Mouse (Mus musculus) cerebellum, adult 9-11 months (tissue): Measurements from ENCODE around the gene Fam19a1.
A peak's percentile ranks its signal among the peaks of the same experiment; 100 is the strongest.
"Not testable (repeated sequence)": the region's sequence is repeated elsewhere in the genome, so short reads cannot be mapped to it uniquely, and the experiment has no call there.

ENCODE experiments used
- DNase-seq: peaks from one replicate; pipeline ENCODE4 v3.0.0; 2022

The Fam19a1 gene

GRCm38 (mm10) chr6:96112854-96113253 lies at the start of gene Fam19a1:
Gene Fam19a1 (plus strand): TSS chr6:96113154.
- DNase-seq: no peak

- DNase-seq: no peak
These were observed 41.9 kb upstream of the Fam19a1 start for GRCm38 (mm10) chr6:96071080-96071479.

DNA sequence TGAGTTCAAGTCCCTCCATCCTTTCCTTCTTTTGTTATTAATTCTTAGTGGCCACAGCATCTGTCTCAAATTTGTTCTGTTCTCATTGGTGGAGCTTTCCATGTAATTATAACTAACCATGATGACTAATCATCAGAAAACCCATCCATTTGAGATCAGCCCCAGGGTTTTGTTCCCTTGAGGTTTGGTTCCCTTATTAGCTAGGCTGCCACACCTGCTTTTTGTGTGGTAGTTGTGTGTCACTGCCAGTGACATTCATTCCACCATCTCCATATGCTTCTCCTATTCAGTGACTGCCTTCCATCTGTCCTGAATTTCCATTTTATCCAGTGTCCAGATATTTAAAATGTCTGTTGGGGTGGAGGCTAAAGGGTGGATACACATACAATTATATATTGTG lies 41.4 kb upstream of the Fam19a1 start:
- DNase-seq: no peak

- DNase-seq: no peak
These were observed 23.0 kb upstream of the Fam19a1 start for GRCm38 (mm10) chr6:96089961-96090360.

DNA sequence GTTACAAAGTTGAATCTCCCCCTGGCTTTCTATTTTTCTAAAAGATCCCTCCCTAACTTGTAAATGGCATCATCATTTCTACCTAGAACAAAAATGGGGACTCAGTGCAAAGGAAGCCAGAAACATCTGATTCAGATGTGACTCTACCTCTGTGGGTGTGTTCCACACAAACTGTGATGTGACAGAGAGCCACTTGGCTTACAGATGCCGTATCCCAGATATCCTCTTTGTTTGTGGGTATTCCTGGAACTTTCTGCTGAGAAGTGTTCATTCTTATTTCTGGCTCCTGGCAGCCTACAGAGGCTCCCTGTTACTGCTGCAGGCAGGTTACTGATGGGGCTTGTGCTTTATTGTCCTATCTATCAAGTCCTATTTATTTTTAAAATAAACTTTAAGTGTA lies 19.2 kb upstream of the Fam19a1 start:
- no peak for DNase-seq

DNA sequence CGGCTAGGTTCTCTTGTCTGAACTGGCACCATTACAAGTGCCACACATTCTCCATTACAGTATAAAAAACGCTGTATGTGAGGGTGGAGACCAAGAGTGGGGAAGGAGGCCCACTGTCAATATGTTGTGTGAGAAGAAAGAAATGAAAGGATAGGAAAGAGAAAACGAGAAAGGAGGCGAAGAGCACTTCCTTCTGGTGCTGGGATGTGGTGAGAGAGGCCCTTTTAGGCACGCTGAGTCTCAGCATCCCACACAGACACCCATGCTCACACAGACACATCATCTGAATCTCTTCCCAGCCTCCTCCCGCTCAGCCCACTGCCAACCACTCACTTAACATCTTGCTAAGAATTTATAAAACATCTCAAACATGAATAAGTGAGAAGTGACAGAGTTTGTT lies 14.7 kb upstream of the Fam19a1 start:
- no peak for DNase-seq

- no peak for DNase-seq
These were observed 1.3 kb upstream of the Fam19a1 start for GRCm38 (mm10) chr6:96111656-96112055.

- no peak for DNase-seq
These were observed 1.2 kb downstream of the Fam19a1 start for GRCm38 (mm10) chr6:96114151-96114550.

DNA sequence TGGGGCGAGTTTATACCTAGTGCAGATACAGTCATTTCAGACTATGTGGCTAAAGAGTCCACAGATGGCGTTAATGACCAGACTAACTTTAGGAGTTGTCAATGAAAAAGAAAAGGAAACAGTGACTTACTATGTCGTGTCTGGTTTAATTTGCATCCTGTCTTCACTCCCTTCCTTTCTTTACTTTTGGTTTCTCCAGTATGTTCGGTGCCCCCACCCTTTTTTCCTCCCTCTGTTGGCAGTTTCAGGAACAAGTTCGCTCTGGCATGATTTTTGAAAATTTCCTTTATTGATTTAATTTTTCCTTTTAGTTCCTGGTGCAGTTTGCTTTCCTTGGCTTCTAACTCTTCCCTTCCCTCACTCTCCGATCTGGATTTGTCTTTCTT lies 3.2 kb downstream of the Fam19a1 start:
- no peak for DNase-seq

- DNase-seq: no peak
These were observed 3.7 kb downstream of the Fam19a1 start for GRCm38 (mm10) chr6:96116534-96117272.

DNA sequence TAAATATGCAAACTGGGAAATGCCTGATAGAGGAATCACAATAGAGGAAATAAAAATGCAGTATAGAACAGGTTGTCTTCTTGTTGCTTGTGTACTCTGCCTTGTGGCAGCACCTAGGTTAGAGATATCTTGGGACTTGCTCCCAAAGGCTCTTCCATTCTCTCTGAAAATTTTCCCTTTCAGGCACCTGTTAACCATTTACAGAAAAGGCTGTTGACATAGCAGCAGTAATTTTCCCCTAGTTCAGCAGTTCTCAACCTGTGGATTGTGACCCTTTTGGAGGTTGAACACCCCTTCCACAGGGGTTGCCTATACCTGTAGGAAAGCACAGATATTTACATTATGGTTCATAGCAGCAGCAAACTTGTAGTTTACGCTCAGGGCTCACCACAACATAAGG lies 30.4 kb downstream of the Fam19a1 start:
- no peak for DNase-seq

DNA sequence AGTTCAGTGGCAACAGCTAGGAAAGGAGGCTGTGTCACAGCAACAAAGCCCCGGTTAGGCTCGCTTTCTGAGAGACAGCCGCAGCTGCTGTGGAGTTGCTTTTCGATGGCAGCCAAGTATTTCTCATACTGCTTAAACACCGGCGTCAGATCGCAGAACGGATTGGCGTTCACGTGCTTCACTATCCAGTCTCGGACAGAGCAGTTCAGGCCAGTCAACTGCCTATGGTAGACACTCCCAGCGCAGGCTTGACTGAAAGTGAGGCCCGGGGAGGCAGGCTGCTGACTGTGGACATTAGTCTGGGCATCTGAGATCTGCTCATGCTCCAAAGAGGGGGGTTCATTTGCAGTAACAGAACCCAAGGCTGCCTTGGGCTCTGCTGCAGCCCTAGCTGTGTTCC lies 52.4 kb downstream of the Fam19a1 start:
- no peak for DNase-seq

GRCm38 (mm10) chr6:96165818-96166379 lies 52.9 kb downstream of the Fam19a1 start, which contains the start of gene 1700123L14Rik:
Gene 1700123L14Rik (minus strand): TSS chr6:96166243.
- DNase-seq: peak; percentile 11

GRCm38 (mm10) chr6:96167031-96167430 lies 54.1 kb downstream of the Fam19a1 start:
- DNase-seq: no peak

GRCm38 (mm10) chr6:96173681-96174080 lies 60.7 kb downstream of the Fam19a1 start:
- no peak for DNase-seq

- no peak for DNase-seq
These were observed 65.6 kb downstream of the Fam19a1 start for GRCm38 (mm10) chr6:96178530-96178929.

GRCm38 (mm10) chr6:96183392-96183791 lies 70.4 kb downstream of the Fam19a1 start:
- DNase-seq: no peak

GRCm38 (mm10) chr6:96186517-96186916 lies 73.6 kb downstream of the Fam19a1 start:
- DNase-seq: no peak

DNA sequence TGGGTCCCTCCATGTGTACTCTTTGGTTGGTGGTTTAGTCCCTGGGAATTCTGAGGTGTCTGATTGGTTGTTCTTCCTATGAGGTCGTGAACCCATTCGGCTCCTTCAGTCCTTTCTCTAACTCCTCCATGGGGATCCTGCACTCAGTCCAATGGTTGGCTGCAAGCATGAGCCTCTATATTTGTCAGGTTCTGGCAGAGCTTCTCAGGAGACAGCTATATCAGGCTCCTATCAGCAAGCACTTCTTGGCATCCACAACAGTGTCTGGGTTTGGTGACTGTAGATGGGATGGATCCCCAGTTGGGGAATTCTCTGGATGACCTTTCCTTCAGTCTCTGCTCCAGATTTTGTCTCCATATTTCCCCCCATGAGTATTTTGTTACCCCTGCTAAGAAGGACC lies 86.0 kb downstream of the Fam19a1 start:
- DNase-seq: not testable (repeated sequence)

- no peak for DNase-seq
These were observed 92.4 kb downstream of the Fam19a1 start for GRCm38 (mm10) chr6:96205395-96205794.

DNA sequence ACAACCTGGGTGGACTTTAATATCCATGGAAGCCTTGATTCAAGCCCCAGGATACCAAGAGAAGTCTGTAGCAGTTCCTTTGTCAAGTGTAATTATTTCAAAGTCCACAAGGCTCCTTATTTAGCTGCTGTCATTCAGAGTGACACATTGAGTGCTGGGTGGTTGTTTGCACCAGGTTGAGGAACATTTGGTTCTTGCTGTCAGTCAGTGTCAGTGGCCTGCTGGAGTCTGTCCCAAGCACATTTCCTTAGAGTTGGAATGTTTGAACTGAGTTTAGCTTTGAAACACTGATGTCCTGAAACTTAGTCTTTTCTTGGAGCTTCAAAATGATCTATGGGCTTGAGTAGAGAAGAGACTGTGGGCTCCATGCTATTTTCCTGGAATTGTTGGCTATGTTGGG lies 121.9 kb downstream of the Fam19a1 start:
- DNase-seq: no peak

GRCm38 (mm10) chr6:96244320-96244719 lies 131.4 kb downstream of the Fam19a1 start:
- no peak for DNase-seq

- DNase-seq: no peak
These were observed 139.0 kb downstream of the Fam19a1 start for GRCm38 (mm10) chr6:96252001-96252400.

DNA sequence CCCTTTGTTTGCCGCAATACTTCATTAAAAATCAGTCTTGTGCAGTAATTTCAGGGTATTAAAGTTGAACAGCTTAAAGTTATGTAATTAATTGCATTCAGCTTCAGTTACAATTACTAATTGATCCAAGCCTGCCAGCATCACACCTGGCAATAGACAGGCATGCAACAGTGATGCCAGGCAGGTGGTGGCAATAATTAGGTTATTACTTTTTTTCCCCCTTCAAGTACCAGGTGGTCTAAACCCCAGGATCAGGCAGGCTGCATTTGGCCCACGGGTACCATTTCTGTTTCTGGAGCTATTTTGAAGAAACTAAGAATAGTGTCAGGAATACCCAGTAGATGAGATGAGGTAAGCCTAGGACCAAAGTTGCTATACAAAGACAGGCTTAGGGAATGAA lies 141.9 kb downstream of the Fam19a1 start:
- peak; percentile 12 for DNase-seq

GRCm38 (mm10) chr6:96258651-96259050 lies 145.7 kb downstream of the Fam19a1 start:
- DNase-seq: no peak
